Mouse (Mus musculus) brain, embryonic 14.5 days (tissue): ENCODE data around the gene Babam1. TPM values are rescaled to one million over a fixed set of nuclear protein-coding genes. Genes with fewer than 3 reads are reported as not detected.

Experiments used
- DNase-seq: peaks from one replicate; pipeline ENCODE4 v3.0.0-alpha.2; 2011; ENCODE audit warnings: low read depth
- CTCF ChIP-seq: fragments of 200-500 bp; IDR thresholded peaks from 2 replicates; pipeline ENCODE4 v1.5.1; 2012; ENCODE audit warnings: inconsistent platforms, mild to moderate bottlenecking, moderate library complexity, borderline replicate concordance; ENCODE audit not compliant: insufficient read depth, insufficient read length; ENCODE audit errors: extremely low read depth
- POLR2A ChIP-seq: fragments of 200-500 bp; IDR thresholded peaks from 2 replicates; pipeline ENCODE4 v1.6.1; 2012; ENCODE audit warnings: mild to moderate bottlenecking, inconsistent platforms, borderline replicate concordance; ENCODE audit not compliant: poor library complexity, insufficient read depth, insufficient read length, severe bottlenecking; ENCODE audit errors: extremely low read depth
- polyA plus RNA-seq: library from polyadenylated mRNA; depleted of rRNA; stranded (reverse); fragments of >200 nt; gene quantifications from 2 replicates; pipeline ENCODE4 v1.2.3, GENCODE M21; 2012

Babam1 gene
- polyA plus RNA-seq, 1 experiment: 115 TPM

DNA sequence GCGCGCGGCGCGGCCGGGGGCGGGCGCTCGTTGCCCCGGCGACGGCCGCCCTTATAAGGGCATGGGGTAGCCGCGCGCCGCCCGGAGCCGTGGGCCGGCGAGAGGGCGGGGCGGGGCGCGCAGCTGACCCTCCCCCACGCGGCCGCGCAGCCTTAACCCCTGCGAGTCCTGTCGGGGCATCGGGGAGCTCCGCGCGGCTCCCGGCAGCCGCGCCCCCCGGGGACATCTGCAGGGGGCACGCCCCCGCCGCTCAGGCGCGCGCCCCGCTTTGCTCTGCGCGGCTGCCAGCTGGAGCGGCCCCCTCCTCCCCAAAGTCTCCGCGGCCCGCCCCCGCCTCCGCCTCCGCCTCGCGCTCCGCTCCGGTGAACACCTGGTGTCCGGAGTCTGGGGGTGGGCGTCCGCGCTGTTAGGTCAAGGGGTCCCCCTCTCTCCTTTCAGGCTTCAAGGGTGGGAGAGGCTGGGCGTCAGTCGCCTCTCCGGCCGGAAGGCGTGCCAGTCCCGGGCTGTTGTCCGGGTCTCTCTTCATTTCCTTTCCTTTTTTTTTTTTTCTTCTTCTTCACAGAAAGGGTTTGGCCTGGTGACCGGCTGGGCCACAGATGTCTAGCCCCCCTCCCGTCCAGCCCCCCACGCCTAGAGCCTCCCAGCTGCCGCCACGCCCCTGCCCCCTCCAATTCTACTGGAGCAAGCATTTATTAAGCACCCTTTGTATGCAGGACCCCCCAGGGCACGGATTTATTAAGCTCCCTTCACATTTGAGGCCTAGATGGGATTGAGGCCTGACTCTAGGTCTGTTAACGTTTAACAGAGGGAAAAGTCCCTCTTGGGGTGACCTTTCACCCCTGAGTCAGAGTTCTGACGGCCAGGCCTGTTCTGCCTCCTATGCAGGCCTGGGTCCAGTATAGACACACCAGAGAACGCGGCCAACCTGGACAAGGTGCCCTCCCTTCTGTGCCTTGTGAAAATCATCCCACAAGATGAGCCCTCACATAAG lies 14.4 kb upstream of the Babam1 start:
- DNase-seq: peak; percentile 89
- peak; percentile 13; the same call in 1 of the 2 replicates for TF ChIP-seq POLR2A
- no peak for TF ChIP-seq CTCF

DNA sequence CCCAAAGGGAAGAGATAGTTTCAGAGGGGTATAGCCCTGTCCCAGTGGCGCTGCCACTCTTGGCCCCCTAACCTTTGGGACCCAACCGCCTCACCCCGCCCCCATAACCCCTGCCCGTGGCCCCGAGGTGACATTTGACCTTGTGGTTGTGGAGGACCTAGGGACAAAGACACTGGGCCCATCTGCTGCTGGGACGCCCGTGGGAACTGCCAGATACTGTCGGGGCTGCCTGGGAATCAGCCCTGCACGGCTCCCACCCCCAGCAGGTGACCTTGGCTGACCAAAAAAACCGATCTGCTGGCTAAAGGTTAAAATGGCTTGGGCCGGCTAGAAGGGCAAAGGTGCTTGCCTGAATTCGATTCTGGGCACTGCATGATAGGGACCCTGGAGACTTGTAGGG lies 13.3 kb upstream of the Babam1 start:
- DNase-seq: no peak
- no peak for TF ChIP-seq CTCF
- no peak for TF ChIP-seq POLR2A

DNA sequence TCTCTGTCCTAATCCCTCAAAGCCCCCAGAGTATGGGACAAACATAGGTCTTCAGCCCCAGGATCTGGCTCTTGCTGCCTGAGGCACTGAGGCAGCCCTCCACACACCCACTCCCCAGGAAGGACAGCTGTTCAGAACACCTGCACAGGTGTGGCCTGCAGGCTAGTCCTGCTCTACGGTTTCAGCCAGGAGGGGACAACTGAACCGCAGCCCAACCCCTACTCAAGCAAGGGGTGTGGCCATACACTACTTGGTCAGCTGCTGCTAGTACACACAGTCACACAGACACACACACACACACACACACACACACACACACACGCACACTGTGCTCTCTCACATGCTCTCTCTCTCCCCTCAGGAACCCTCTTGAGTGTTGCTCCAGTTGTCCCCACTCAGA lies 12.8 kb upstream of the Babam1 start:
- DNase-seq: no peak

DNA sequence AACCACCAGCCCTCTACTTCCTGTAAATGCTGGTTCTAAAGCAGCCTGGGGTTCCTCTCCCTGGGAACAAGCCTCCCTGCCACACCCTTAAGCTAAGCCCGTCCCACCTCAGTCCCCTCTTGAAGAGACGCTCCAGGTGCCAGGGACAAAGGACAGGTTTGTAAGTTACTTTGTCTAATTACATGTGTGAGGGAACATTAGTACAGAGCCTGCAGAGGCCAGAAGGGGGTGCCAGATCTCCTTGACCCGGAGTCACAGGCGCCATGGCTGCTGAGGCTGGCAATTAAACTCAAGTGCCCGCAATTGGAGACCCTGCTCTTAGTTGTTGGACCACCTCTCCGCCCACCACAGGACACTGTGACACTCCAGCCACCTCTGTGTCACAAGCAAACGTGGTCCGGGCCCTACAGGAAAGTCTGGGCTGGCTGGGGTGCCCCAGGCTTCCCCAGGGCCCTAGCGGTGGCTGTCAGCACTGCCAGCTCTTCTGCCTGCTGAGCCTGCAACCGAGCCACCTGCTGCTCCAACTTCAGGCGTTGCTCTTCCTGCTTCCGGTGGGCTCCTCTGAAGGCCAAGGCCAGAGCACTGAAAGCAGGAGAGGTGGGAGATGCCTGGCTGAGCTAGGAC lies 11.3 kb upstream of the Babam1 start:
- TF ChIP-seq POLR2A (no peak), CTCF (no peak)
- no peak for DNase-seq

More for the DNA sequence above, 12.8 kb upstream of the Babam1 start:
- no peak for TF ChIP-seq POLR2A

DNA sequence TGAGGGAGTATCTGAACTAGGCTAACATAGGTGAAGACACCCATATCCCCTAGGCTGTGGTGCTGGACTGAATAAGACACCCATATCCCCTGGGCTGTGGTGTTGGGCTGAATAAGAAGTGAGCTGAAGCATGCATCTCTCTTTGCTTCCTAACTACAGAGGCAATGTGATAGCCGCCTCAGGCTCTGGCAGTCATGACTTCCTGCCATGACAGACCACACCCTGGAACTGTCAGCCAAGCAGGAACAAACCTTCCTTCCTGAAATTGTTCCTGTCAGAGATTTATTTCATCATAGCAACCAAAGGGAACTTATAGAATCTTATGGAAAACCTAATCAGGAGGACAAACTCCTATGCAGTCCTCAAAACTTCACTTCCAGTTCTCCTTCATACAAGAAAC lies 8.4 kb upstream of the Babam1 start:
- TF ChIP-seq CTCF (no peak), POLR2A (no peak)
- no peak for DNase-seq

DNA sequence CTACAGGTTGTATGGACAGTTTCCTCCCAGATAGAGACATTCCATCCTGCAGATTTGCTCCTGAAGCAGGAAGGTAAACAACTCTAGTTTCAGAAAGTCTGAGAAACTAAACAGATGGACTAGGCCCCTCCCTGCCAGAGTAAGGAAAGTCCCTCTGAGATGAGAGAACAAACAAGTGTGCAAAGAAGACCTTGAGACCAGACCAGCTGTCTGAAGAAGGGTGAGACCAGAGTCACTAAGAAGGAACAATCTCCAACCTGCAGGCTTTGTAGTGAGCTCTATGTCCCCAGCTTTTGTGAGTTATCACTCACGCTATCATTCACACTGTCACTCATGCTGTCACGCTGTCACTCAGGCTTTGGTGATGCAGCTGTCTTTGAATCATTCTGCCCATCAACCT lies 5.0 kb upstream of the Babam1 start:
- no peak for TF ChIP-seq POLR2A
- no peak for TF ChIP-seq CTCF
- DNase-seq: no peak

DNA sequence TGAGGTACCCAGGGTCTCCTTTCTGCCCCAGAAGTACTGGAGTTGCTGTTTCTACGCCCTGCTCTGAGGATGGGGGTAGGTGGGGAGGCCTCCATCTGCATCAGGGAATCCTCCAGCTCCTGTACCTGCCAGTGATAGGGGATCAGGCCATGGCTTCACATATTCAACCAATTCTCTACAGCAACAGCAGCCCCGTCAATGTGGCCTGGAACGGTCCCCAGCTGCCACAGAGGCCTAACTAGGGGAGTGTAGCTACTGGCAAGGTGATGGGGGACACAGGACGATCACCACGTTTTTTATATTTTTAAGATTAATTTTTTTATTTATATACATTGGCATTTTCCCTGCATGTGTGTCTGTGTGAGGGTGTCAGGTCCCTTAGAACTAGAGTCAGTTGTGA lies 4.3 kb upstream of the Babam1 start:
- DNase-seq: no peak
- TF ChIP-seq CTCF (no peak), POLR2A (no peak)

DNA sequence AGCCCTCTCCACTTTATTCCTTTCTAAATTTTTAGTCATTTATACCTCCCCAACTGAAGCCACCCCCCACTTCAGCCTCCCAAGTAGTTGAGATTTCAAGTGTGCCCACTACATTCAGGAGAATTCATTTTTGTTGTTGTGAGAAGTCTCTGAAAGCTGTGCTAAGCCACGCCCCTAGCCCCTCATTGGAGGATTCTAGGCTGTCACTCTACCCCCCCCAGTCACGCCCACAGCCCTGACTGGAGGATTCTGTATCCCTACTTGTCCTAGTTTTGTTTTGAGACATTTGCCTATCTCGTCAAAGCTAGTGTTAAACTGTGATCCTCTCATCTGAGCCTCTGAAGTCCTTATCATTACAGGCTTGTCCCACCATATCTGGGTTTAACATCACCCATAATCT lies 3.8 kb upstream of the Babam1 start:
- TF ChIP-seq CTCF (no peak), POLR2A (no peak)
- DNase-seq: peak; percentile 53

DNA sequence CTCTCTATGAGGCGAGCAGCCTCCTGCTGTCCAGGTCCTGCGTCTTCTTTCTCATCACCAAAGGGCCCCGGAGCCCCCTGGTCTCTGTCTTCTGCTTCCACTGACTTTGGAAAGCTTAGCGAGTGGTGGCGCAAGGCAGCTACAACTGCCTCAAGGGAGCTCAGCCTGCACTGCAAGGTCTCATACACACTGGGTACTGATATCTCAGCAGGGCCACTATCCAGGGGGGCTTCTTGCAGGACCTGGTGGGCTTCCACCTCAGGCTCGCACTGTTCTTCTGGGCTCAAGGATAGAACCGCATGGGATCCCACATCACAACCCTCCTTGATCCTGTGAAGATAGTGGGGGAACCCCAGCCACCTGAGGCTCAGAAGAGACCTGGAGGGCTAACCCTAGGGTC lies 2.2 kb upstream of the Babam1 start:
- no peak for DNase-seq
- TF ChIP-seq POLR2A (no peak), CTCF (no peak)

DNA sequence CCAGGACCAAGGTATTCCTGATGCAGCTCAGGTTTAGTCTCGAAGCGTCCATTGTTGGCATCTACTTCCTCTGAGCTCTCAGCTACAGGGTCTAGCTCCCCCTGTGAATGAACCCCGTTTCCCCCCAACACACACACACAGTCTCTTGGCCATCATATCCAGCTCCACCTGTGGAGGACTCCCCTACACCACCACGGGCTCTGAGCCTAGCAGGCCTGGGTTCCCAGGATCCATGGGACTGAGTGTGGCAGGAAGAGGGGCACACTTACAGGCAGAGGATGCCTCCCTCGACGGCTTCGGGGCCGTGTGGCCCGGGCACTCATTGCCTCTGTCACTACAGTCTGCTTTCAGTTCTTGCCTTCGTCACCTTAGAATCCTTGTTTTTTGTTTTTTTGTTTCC lies 1.6 kb upstream of the Babam1 start:
- no peak for DNase-seq
- no peak for TF ChIP-seq CTCF
- TF ChIP-seq POLR2A: no peak

DNA sequence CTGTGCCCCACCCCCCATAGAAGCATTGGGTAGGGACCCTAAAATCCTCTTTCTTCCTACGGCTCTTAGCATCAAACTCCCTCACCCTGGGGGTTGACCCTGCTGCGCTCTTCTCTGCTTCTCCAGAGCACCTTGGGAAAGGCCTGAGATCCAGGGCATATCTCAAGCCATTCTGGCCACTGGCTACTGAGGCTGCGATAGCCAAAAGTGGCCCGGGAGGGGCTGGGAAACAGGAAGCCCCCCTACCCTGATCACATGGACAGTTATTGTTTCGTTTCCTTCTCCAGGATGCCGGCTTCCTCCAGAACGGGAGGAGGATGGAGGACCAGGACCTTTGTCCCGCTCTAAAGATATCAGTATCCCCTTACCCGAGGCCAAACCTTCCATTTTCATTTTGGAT lies 1.0 kb upstream of the Babam1 start, which contains the start of gene Ushbp1:
Gene Ushbp1, minus strand, starts transcription at position 174 of the 400 bp plus-strand sequence.
- no peak for DNase-seq
- no peak for TF ChIP-seq POLR2A
- no peak for TF ChIP-seq CTCF
